Mouse (Mus musculus) testis, adult 2 months (tissue): ENCODE measurements around the gene Adam8. TPM values are rescaled to one million over a fixed set of nuclear protein-coding genes. Genes with fewer than 3 reads are reported as not detected.

Source experiments
- H3K27ac ChIP-seq: fragments of 200-500 bp; 2 replicates; pipeline ENCODE4 v1.5.1; 2012; ENCODE audit warnings: low read depth, low read length; ENCODE audit not compliant: control insufficient read depth, insufficient read depth
- H3K27me3 ChIP-seq: fragments of 200-500 bp; 2 replicates; pipeline ENCODE4 v1.6.1; 2012; ENCODE audit warnings: mild to moderate bottlenecking, low read length, moderate library complexity; ENCODE audit not compliant: control insufficient read depth, insufficient read depth
- H3K36me3 ChIP-seq: fragments of 200-500 bp; 2 replicates; pipeline ENCODE4 v1.6.1; 2012; ENCODE audit warnings: mild to moderate bottlenecking, low read length; ENCODE audit not compliant: control insufficient read depth, insufficient read depth
- H3K4me1 ChIP-seq: fragments of 200-500 bp; 2 replicates; pipeline ENCODE4 v1.6.1; 2012; ENCODE audit warnings: low read length; ENCODE audit not compliant: control insufficient read depth, insufficient read depth
- H3K4me3 ChIP-seq: fragments of 200-500 bp; 2 replicates; pipeline ENCODE4 v1.5.1; 2012; ENCODE audit warnings: low read depth, mild to moderate bottlenecking, low read length, moderate library complexity, mixed read lengths; ENCODE audit not compliant: control insufficient read depth
- CTCF ChIP-seq: fragments of 200-500 bp; IDR thresholded peaks from 2 replicates; pipeline ENCODE4 v1.5.1; 2012; ENCODE audit warnings: low read depth, mild to moderate bottlenecking, inconsistent platforms, low read length, moderate library complexity; ENCODE audit not compliant: control insufficient read depth, insufficient read depth, insufficient replicate concordance
- POLR2A ChIP-seq: fragments of 200-500 bp; IDR thresholded peaks from 2 replicates; pipeline ENCODE4 v1.6.1; 2012; ENCODE audit warnings: low read depth, mild to moderate bottlenecking, inconsistent platforms, low read length, moderate library complexity; ENCODE audit not compliant: control insufficient read depth
- polyA plus RNA-seq: library from polyadenylated mRNA; depleted of rRNA; stranded (reverse); fragments of >200 nt; gene quantifications from 2 replicates; pipeline ENCODE4 v1.2.3, GENCODE M21; 2012

Adam8 gene
- polyA plus RNA-seq, 1 experiment: 7.0 TPM

- H3K36me3 ChIP-seq: peaks cover 2% of the 10 kb centered on the region
Observed at GRCm38 (mm10) chr7:139994202-139994601, 1.8 kb upstream of the Adam8 start.

GRCm38 (mm10) chr7:139993532-139993931 lies 1.2 kb upstream of the Adam8 start:
- peaks cover 2% of the 10 kb centered on the region for H3K36me3 ChIP-seq

More at GRCm38 (mm10) chr7:139994202-139994601, 1.8 kb upstream of the Adam8 start:
- TF ChIP-seq CTCF (no peak), POLR2A (no peak)
- Histone ChIP-seq H3K27me3 (no peaks in the 10 kb centered on the region), H3K4me1 (no peaks in the 10 kb centered on the region), H3K4me3 (no peak overlapping the region), H3K27ac (no peak overlapping the region)

GRCm38 (mm10) chr7:139990864-139991394 lies 1.4 kb downstream of the Adam8 start:
- Histone ChIP-seq H3K4me1 (no peaks in the 10 kb centered on the region), H3K27me3 (no peaks in the 10 kb centered on the region), H3K36me3 (no peaks in the 10 kb centered on the region), H3K4me3 (no peak overlapping the region), H3K27ac (no peak overlapping the region)
- TF ChIP-seq POLR2A: no peak

More at GRCm38 (mm10) chr7:139993532-139993931, 1.2 kb upstream of the Adam8 start:
- Histone ChIP-seq H3K27ac (no peak overlapping the region), H3K27me3 (no peaks in the 10 kb centered on the region), H3K4me3 (no peak overlapping the region), H3K4me1 (no peaks in the 10 kb centered on the region)
- no peak for TF ChIP-seq CTCF
- TF ChIP-seq POLR2A: no peak

- TF ChIP-seq POLR2A: no peak
- TF ChIP-seq CTCF: no peak
- H3K4me3 ChIP-seq: no peak overlapping the region
- H3K27me3 ChIP-seq: no peaks in the 10 kb centered on the region
- H3K36me3 ChIP-seq: no peaks in the 10 kb centered on the region
- H3K4me1 ChIP-seq: no peaks in the 10 kb centered on the region
- H3K27ac ChIP-seq: no peak overlapping the region
Observed at GRCm38 (mm10) chr7:139988272-139988671, 4.1 kb downstream of the Adam8 start.

GRCm38 (mm10) chr7:139984505-139984904 lies 7.9 kb downstream of the Adam8 start:
- TF ChIP-seq POLR2A (no peak), CTCF (no peak)
- Histone ChIP-seq H3K27me3 (no peaks in the 10 kb centered on the region), H3K4me1 (no peaks in the 10 kb centered on the region; the same call in 1 of the 2 replicates), H3K36me3 (no peaks in the 10 kb centered on the region), H3K27ac (no peak overlapping the region), H3K4me3 (no peak overlapping the region)

- Histone ChIP-seq H3K27ac (no peak overlapping the region), H3K27me3 (no peaks in the 10 kb centered on the region), H3K36me3 (no peaks in the 10 kb centered on the region), H3K4me1 (peaks cover 9% of the 10 kb centered on the region), H3K4me3 (no peak overlapping the region)
- TF ChIP-seq POLR2A: no peak
- no peak for TF ChIP-seq CTCF
Observed at GRCm38 (mm10) chr7:139982058-139982457, 10.3 kb downstream of the Adam8 start.

GRCm38 (mm10) chr7:139980778-139981177 lies 11.6 kb downstream of the Adam8 start:
- Histone ChIP-seq H3K4me3 (no peak overlapping the region), H3K27me3 (no peaks in the 10 kb centered on the region), H3K4me1 (peaks cover 9% of the 10 kb centered on the region), H3K27ac (no peak overlapping the region), H3K36me3 (no peaks in the 10 kb centered on the region)
- TF ChIP-seq POLR2A (no peak), CTCF (no peak)
